Mouse (Mus musculus) kidney, embryonic 14.5 days (tissue): ENCODE measurements around the gene Prkn. TPM values are rescaled to one million over a fixed set of nuclear protein-coding genes. Genes with fewer than 3 reads are reported as not detected.

Experiments
- ATAC-seq: fragments of 200-750 bp; cut with Nextera tagmentation; 2 replicates; pipeline ENCODE4 v1.8.0; 2017; ENCODE audit warnings: moderate number of reproducible peaks, mild to moderate bottlenecking, moderate TSS enrichment, moderate library complexity; ENCODE audit not compliant: low FRiP score, low TSS enrichment
- H3K27ac ChIP-seq: fragments of 300-500 bp; sonication (generic); 2 replicates; pipeline ENCODE4 v1.5.1; 2014; ENCODE audit warnings: low read depth, mild to moderate bottlenecking, low read length, moderate library complexity, mixed read lengths
- H3K27me3 ChIP-seq: fragments of 300-500 bp; sonication (generic); 2 replicates; pipeline ENCODE4 v1.6.1; 2014; ENCODE audit warnings: mild to moderate bottlenecking, low read length; ENCODE audit not compliant: control insufficient read depth, insufficient read depth
- H3K36me3 ChIP-seq: fragments of 300-500 bp; sonication (generic); 2 replicates; pipeline ENCODE4 v1.6.1; 2014; ENCODE audit warnings: low read length, mixed read lengths; ENCODE audit not compliant: control insufficient read depth, insufficient read depth
- H3K4me1 ChIP-seq: fragments of 300-500 bp; sonication (generic); 2 replicates; pipeline ENCODE4 v1.6.1; 2014; ENCODE audit warnings: low read length, mixed read lengths; ENCODE audit not compliant: control insufficient read depth, insufficient read depth
- H3K4me2 ChIP-seq: fragments of 300-500 bp; sonication (generic); replicated peaks from 2 replicates; pipeline ENCODE4 v1.6.1; 2014; ENCODE audit warnings: low read depth, mild to moderate bottlenecking, low read length
- H3K4me3 ChIP-seq: fragments of 300-500 bp; sonication (generic); 2 replicates; pipeline ENCODE4 v1.5.1; 2014; ENCODE audit warnings: mild to moderate bottlenecking, low read length
- H3K9ac ChIP-seq: fragments of 300-500 bp; sonication (generic); 2 replicates; pipeline ENCODE4 v1.6.1; 2014; ENCODE audit warnings: low read depth, mild to moderate bottlenecking, low read length, moderate library complexity
- H3K9me3 ChIP-seq: fragments of 300-500 bp; sonication (generic); 2 replicates; pipeline ENCODE4 v1.6.1; 2016; ENCODE audit warnings: low read length; ENCODE audit not compliant: control insufficient read depth
- WGBS: fragments of 180-500 bp; shearing (Covaris S2); extraction: QIAGEN DNeasy Blood & Tissue Kit; methylation state at CpG from one replicate; pipeline ENCODE4 v1.1.7; 2014; 5-methylcytosine and 5-hydroxymethylcytosine counted together
- polyA plus RNA-seq: library from polyadenylated mRNA; unstranded; fragments of >200 nt; fragmentation: Nextera tagmentation; extraction: Ambion mirVana; gene quantifications from 2 replicates; pipeline ENCODE4 v1.2.1, GENCODE M21; 2014

The Prkn gene
- polyA plus RNA-seq, 1 experiment from 2014 or later: 2.2 TPM

GRCm38 (mm10) chr17:11514032-11514761 is 674.0 kb downstream of the Prkn start:
- no peak overlapping the region for H3K4me2 ChIP-seq
- 0 out of 2 replicates have a peak, but pooled peaks have one; percentile 52 for ATAC-seq
- H3K36me3 ChIP-seq: no peaks in the 10 kb centered on the region
- H3K27ac ChIP-seq: no peak overlapping the region
- H3K27me3 ChIP-seq: no peaks in the 10 kb centered on the region
- H3K9ac ChIP-seq: no peak overlapping the region
- H3K4me3 ChIP-seq: no peak overlapping the region
- 13% methylated on average over 8 of the region's 8 CpGs for WGBS
- H3K4me1 ChIP-seq: peaks cover 6% of the 10 kb centered on the region
- H3K9me3 ChIP-seq: no peaks in the 10 kb centered on the region

- Histone ChIP-seq H3K4me1 (peaks cover 6% of the 10 kb centered on the region), H3K36me3 (no peaks in the 10 kb centered on the region), H3K9me3 (no peaks in the 10 kb centered on the region), H3K9ac (no peak overlapping the region), H3K27ac (no peak overlapping the region), H3K27me3 (no peaks in the 10 kb centered on the region), H3K4me2 (no peak overlapping the region), H3K4me3 (no peak overlapping the region)
- ATAC-seq: no peak
- WGBS: 92% methylated on average over 4 of the region's 4 CpGs
Measured at GRCm38 (mm10) chr17:11515619-11516018, 675.4 kb downstream of the Prkn start.

GRCm38 (mm10) chr17:11516165-11516564 is 676.0 kb downstream of the Prkn start:
- Histone ChIP-seq H3K4me3 (no peak overlapping the region), H3K36me3 (no peaks in the 10 kb centered on the region), H3K9ac (no peak overlapping the region), H3K4me1 (peaks cover 6% of the 10 kb centered on the region), H3K27ac (no peak overlapping the region), H3K9me3 (no peaks in the 10 kb centered on the region), H3K27me3 (no peaks in the 10 kb centered on the region), H3K4me2 (no peak overlapping the region)
- 85% methylated on average over 7 of the region's 7 CpGs for WGBS
- no peak for ATAC-seq

GRCm38 (mm10) chr17:11532066-11532465 is 691.9 kb downstream of the Prkn start:
- Histone ChIP-seq H3K4me2 (no peak overlapping the region), H3K4me1 (no peaks in the 10 kb centered on the region), H3K36me3 (no peaks in the 10 kb centered on the region), H3K4me3 (no peak overlapping the region), H3K27ac (no peak overlapping the region), H3K27me3 (no peaks in the 10 kb centered on the region), H3K9me3 (no peaks in the 10 kb centered on the region), H3K9ac (no peak overlapping the region)
- 46% methylated on average over 3 of the region's 3 CpGs for WGBS
- ATAC-seq: no peak

GRCm38 (mm10) chr17:11532748-11533147 is 692.6 kb downstream of the Prkn start:
- H3K4me2 ChIP-seq: no peak overlapping the region
- no peaks in the 10 kb centered on the region for H3K4me1 ChIP-seq
- H3K4me3 ChIP-seq: no peak overlapping the region
- H3K27ac ChIP-seq: no peak overlapping the region
- ATAC-seq: no peak
- H3K27me3 ChIP-seq: no peaks in the 10 kb centered on the region
- no peak overlapping the region for H3K9ac ChIP-seq
- no peaks in the 10 kb centered on the region for H3K9me3 ChIP-seq
- H3K36me3 ChIP-seq: no peaks in the 10 kb centered on the region
- 80% methylated on average over 2 of the region's 2 CpGs for WGBS

DNA sequence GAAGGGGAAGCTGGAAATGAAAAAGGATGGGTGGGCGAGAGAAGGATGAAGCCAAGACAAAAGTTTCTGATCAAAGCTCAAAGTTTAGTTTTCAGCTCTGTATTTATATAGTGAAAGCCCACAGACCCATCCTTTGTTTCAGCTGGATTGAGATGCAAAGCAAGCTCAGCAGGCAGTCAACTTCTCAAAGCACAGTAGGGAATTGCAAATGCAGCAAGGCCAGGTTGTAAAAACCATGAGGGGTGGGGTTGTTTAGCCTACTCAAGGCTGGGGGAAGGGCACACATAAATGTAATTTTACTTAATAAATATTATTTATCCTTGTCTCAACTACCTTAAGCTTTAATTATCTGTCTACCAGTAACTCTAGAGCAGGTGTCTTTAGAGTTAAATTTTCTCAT is 693.7 kb downstream of the Prkn start:
- Histone ChIP-seq H3K4me3 (no peak overlapping the region), H3K36me3 (no peaks in the 10 kb centered on the region), H3K9me3 (no peaks in the 10 kb centered on the region), H3K27me3 (no peaks in the 10 kb centered on the region), H3K4me2 (no peak overlapping the region), H3K9ac (no peak overlapping the region), H3K4me1 (no peaks in the 10 kb centered on the region), H3K27ac (no peak overlapping the region)
- 80% methylated on average over 1 of the region's 1 CpGs for WGBS
- no peak for ATAC-seq

DNA sequence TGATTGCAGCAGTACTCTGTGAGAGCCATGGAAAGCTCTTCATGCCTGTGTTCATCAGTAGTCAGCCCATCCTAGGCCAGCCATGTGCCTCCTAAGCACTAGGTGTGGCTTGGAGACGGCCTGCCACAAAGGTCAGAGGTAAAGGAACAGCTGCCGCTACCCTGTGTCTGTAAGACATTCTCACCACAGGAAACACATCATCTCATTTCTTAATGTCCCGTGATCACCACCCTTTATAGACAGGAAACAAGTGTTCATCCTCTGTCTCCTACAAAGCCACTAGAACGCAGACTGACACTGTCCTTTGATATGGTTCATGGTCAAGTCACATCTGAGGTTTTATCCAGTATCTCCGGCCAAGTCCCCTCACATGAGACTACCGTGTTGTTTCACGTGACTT is 698.6 kb downstream of the Prkn start:
- Histone ChIP-seq H3K4me3 (no peak overlapping the region), H3K9ac (no peak overlapping the region), H3K4me2 (no peak overlapping the region), H3K27me3 (no peaks in the 10 kb centered on the region), H3K27ac (no peak overlapping the region), H3K9me3 (no peaks in the 10 kb centered on the region), H3K36me3 (no peaks in the 10 kb centered on the region), H3K4me1 (no peaks in the 10 kb centered on the region)
- WGBS: 87% methylated on average over 7 of the region's 7 CpGs
- no peak for ATAC-seq

DNA sequence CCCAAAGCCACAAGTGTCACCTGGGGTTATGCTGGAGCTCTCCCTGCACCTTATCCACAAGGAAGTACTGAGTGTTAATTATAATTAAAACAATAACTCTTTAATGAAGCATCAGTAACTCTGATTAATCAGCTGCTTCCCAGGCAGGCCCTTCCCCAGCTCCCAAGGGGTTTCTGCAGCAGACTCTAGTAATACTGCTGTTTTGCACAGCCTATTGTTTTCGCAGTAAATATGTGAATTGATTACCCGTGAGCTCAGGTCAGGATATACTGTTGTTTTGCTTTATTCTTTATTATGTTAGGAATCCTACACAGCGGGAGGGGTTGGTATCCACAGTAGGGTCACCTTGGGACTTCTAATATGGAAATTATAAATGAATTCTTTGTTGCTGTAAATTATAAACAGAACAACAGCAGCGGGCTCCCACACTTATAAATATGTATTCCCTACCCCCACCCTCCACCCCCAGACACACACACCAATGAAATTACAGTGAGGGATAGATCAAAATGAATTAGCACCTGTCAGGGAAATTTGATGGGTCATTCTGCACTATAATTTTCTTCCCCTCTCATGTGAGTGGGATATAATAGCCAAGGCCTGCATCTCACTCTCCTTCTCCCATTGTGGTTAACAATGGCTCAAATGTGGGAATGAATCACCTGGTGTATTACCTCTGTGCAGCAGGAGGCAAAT is 701.9 kb downstream of the Prkn start:
- Histone ChIP-seq H3K36me3 (no peaks in the 10 kb centered on the region), H3K9me3 (no peaks in the 10 kb centered on the region), H3K4me2 (no peak overlapping the region), H3K4me1 (no peaks in the 10 kb centered on the region), H3K4me3 (no peak overlapping the region), H3K9ac (no peak overlapping the region), H3K27me3 (no peaks in the 10 kb centered on the region), H3K27ac (no peak overlapping the region)
- WGBS: 69% methylated on average over 4 of the region's 4 CpGs
- no peak for ATAC-seq

DNA sequence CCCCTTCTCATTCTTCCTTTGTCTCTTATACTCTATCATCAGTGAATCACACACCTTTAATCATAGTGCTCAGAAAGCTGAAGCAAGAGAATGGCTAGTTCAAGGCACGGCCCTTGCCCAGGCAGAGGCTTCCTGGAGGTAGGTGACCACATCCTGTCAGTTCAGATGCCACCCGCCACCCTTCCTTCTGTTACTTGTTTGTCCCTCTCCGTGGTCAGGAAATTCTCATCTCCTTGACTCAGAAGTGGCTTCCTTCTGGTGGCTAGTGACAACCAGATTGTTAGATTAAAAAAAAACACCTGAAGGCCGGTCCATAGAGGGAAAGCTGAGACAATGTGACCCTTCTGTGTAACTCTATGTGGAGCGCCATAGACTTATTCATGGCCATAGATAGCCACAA is 710.4 kb downstream of the Prkn start:
- no peaks in the 10 kb centered on the region for H3K27me3 ChIP-seq
- H3K4me1 ChIP-seq: no peaks in the 10 kb centered on the region
- H3K9ac ChIP-seq: no peak overlapping the region
- H3K4me2 ChIP-seq: no peak overlapping the region
- no peaks in the 10 kb centered on the region for H3K36me3 ChIP-seq
- H3K4me3 ChIP-seq: no peak overlapping the region
- 86% methylated on average over 5 of the region's 5 CpGs for WGBS
- no peak overlapping the region for H3K27ac ChIP-seq
- no peaks in the 10 kb centered on the region for H3K9me3 ChIP-seq
- no peak for ATAC-seq
